Mouse (Mus musculus) cerebellum, adult 2 months (tissue): Measurements from ENCODE around the gene Smim20.

Source experiments
- CTCF ChIP-seq: fragments of 200-500 bp; IDR thresholded peaks from 2 replicates; pipeline ENCODE4 v1.5.1; 2011; ENCODE audit warnings: low read depth, mild to moderate bottlenecking, control low read depth, low read length, moderate library complexity, borderline replicate concordance; ENCODE audit not compliant: insufficient read depth
- POLR2A ChIP-seq: fragments of 200-500 bp; IDR thresholded peaks from 2 replicates; pipeline ENCODE4 v1.6.1; 2011; ENCODE audit warnings: low read length, control low read depth, borderline replicate concordance; ENCODE audit not compliant: insufficient read depth

GRCm38 (mm10) chr5:53254821-53255220, 12.1 kb upstream of the Smim20 start:
- TF ChIP-seq CTCF (no peak), POLR2A (no peak)
